Mouse (Mus musculus) neutrophil, adult 83 days (primary cell): ENCODE measurements around the gene Atp11c. TPM values are rescaled to one million over a fixed set of nuclear protein-coding genes. Genes with fewer than 3 reads are reported as not detected.

Experiments used
- total RNA-seq, 2 experiments: library from RNA; stranded (reverse); gene quantifications; one replicate each; pipeline ENCODE4 v1.2.4; 2023

Gene Atp11c
- total RNA-seq = 10 to 100 TPM; 22.7 to 23.7 TPM

DNA sequence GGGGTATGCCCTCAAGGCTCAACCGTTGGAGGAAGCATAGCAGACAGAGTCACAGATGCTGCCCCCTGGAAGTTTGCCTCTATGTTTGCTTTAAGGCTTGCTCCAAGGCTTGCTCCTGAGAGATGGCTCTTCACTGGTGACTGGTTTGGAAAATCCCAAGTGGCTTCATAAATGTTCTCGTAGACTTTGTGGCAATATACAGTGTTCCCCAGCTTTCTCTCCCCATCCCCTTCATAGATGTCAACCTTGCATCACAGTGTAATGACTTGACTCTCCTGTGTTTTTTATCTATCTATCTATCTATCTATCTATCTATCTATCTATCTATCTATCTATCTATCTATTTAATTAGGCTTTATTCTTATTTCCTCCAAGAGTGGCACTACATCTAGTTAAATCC is at the start of gene Atp11c:
TSS of gene Atp11c (minus strand) at position 101 of the 400 bp plus-strand sequence.

DNA sequence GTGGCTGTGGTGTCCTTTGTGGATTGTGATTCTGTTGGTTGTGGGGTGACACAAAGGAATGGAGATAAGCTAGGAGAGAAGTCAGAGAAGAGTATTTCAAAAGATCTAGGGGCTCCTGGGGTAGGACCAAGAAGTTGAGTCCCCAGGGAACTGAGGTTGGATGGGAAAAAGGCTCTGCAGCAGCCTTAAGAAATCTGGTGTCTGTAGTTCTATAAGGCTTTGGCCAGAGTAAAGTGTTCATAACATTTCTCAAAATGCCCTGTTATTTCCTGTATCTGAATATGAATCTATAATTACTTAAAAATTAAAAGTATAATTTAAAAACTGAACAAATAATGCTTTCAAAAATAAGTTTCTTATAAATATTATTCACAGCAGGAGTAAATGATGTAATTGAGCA is 53.3 kb downstream of the Atp11c start, which contains the start of gene Gm7073:
TSS of gene Gm7073 (minus strand) at position 101 of the 400 bp plus-strand sequence.

DNA sequence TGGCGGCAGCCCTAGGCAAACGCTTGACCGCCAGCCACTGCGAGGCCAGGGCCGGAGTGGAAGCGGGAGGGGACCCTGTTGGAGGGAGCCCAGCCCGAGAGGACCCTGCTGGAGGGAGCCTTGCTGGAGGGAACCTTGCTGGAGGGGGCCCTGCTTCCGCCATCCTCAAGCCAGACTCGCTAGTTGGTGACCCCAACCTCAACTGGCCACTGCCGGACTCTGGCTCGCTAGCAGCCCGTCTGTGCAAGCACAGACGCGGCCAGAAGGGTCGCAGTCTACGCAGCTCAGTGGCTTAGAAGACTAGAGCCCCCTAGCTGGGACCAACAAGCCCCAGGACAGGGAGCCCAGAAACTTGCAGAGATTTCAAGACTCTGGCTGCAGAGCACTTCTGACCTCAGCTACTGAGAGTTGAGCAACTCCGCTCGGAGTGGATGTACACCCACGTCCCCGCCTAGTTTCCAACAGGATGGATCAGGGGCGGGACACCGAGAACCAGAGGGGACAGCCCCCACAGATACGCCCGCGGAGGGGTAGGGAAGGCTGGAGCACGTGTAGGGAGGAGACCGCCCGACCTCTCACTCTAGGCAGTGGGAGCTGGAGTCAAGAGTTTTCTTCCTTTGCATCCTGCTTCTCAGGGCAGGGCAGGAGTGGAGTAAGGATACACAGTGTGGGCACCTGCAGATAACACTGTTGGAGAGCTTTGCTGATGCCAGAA is 413.6 kb downstream of the Atp11c start, which contains the start of gene Mcf2:
TSS of gene Mcf2 (minus strand) at position 346 of the 715 bp plus-strand sequence.

Other genes starting within 250 kb of the Atp11c start
- gene Gm7073, start 53.4 kb downstream of the Atp11c start, total RNA-seq = not detected